Mouse (Mus musculus) liver, embryonic 14.5 days (tissue): ENCODE data around the gene Hdac11.

Experiments
- CTCF ChIP-seq: IDR thresholded peaks from 2 replicates; pipeline ENCODE4 v1.5.1; 2016; ENCODE audit warnings: antibody characterized with exemption, low read depth, control low read depth
- EP300 ChIP-seq: IDR thresholded peaks from 2 replicates; pipeline ENCODE4 v1.6.1; 2016; ENCODE audit warnings: antibody characterized with exemption, low read depth

DNA sequence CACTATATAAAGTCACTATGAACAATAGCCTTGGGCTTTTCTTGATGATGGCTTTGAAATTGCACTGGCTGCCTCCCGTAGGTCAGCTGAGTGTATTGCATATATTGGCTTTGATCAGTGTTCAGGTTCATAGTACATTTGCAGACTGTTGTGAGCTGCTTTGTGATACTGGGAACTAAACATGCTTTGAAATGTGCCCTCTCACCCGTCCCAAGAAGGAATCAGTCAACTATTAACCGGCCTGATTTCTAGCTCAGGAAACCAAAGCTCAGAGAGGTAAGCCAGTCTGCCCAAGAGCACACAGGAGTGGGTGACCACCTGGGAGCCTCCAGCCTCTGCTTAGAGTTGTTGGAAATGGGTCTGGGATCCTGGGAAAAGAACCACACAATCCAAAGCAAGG, 11.4 kb upstream of the Hdac11 start:
- TF ChIP-seq CTCF (peak; percentile 14; the same call in 1 of the 2 replicates), EP300 (no peak)
